Mouse (Mus musculus) testis, adult 2 months (tissue): ENCODE data around the gene Cfap97d1.

ENCODE experiments used
- CTCF ChIP-seq: fragments of 200-500 bp; IDR thresholded peaks from 2 replicates; pipeline ENCODE4 v1.5.1; 2012; ENCODE audit warnings: low read depth, mild to moderate bottlenecking, inconsistent platforms, low read length, moderate library complexity; ENCODE audit not compliant: control insufficient read depth, insufficient read depth, insufficient replicate concordance
- POLR2A ChIP-seq: fragments of 200-500 bp; IDR thresholded peaks from 2 replicates; pipeline ENCODE4 v1.6.1; 2012; ENCODE audit warnings: low read depth, mild to moderate bottlenecking, inconsistent platforms, low read length, moderate library complexity; ENCODE audit not compliant: control insufficient read depth

DNA sequence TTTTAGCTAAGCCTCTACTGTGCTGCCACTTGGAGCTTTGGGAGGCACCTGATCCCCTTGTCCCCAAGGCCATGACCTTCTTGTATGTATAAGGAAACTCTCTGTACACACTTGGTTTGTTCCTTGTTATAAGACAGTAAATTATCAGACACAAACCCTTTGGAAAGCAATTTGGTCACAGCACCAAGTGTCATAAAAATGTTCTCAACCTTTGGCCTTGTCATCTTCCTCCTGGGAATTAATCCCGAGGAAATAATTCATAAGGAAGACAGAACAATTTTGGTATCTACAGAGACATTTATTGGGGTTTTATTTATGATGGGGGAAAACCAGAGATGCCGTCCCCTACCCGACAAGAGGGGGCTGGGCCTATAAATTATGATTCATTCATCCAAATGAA lies 48.3 kb upstream of the Cfap97d1 start:
- TF ChIP-seq POLR2A, result no peak
- no peak for TF ChIP-seq CTCF
